Mouse (Mus musculus) liver, adult 2 months (tissue): Measurements from ENCODE around the gene Pax2. TPM values are rescaled to one million over a fixed set of nuclear protein-coding genes. Genes with fewer than 3 reads are reported as not detected.

Experiments used
- DNase-seq: peaks from one replicate; pipeline ENCODE4 v3.0.0-alpha.2; 2011; ENCODE audit warnings: low read depth, low spot score; ENCODE audit errors: extremely low read depth
- H3K27ac ChIP-seq: fragments of 200-500 bp; replicated peaks from 2 replicates; pipeline ENCODE4 v1.5.1; 2012; ENCODE audit warnings: low read depth, mild to moderate bottlenecking, control low read depth, inconsistent platforms, low read length; ENCODE audit not compliant: insufficient read depth
- H3K27me3 ChIP-seq: fragments of 200-500 bp; 2 replicates; pipeline ENCODE4 v1.6.1; 2012; ENCODE audit warnings: mild to moderate bottlenecking, moderate library complexity, low read length, inconsistent platforms; ENCODE audit not compliant: control insufficient read depth, insufficient read depth
- H3K36me3 ChIP-seq: fragments of 200-500 bp; 2 replicates; pipeline ENCODE4 v1.6.1; 2012; ENCODE audit warnings: low read length, inconsistent platforms; ENCODE audit not compliant: control insufficient read depth, insufficient read depth
- H3K4me1 ChIP-seq: fragments of 200-500 bp; 2 replicates; pipeline ENCODE4 v1.6.1; 2011; ENCODE audit warnings: low read length; ENCODE audit not compliant: control insufficient read depth, insufficient read depth
- H3K4me3 ChIP-seq: fragments of 200-500 bp; 2 replicates; pipeline ENCODE4 v1.5.1; 2011; ENCODE audit warnings: low read depth, mild to moderate bottlenecking, control low read depth, low read length, moderate library complexity; ENCODE audit not compliant: insufficient read depth
- H3K79me2 ChIP-seq: fragments of 200-500 bp; 2 replicates; pipeline ENCODE4 v1.6.1; 2012; ENCODE audit warnings: inconsistent platforms, mild to moderate bottlenecking, low read length, moderate library complexity; ENCODE audit not compliant: control insufficient read depth, insufficient read depth
- H3K9ac ChIP-seq: fragments of 200-500 bp; 2 replicates; pipeline ENCODE4 v1.6.1; 2012; ENCODE audit warnings: low read depth, mild to moderate bottlenecking, control low read depth, inconsistent platforms, low read length
- CTCF ChIP-seq: fragments of 200-500 bp; IDR thresholded peaks from 2 replicates; pipeline ENCODE4 v1.5.1; 2011; ENCODE audit warnings: low read depth, low read length, control low read depth
- POLR2A ChIP-seq: fragments of 200-500 bp; IDR thresholded peaks from 2 replicates; pipeline ENCODE4 v1.6.1; 2011; ENCODE audit warnings: low read length, control low read depth; ENCODE audit not compliant: insufficient read depth; ENCODE audit errors: extremely low read depth
- WGBS: fragments of 180-500 bp; shearing (Covaris S2); methylation state at CpG from one replicate; pipeline ENCODE4 v1.1.7; 2018; 5-methylcytosine and 5-hydroxymethylcytosine counted together
- polyA plus RNA-seq: library from polyadenylated mRNA; depleted of rRNA; stranded (reverse); fragments of >200 nt; gene quantifications from 2 replicates; pipeline ENCODE4 v1.2.3, GENCODE M21; 2012
- total RNA-seq: library from RNA; depleted of rRNA; stranded (reverse); fragments of >200 nt; gene quantifications from 2 replicates; pipeline ENCODE4 v1.2.3, GENCODE M21; 2014

The Pax2 gene
- total and polyA plus RNA-seq, 2 experiments, result not detected

GRCm38 (mm10) chr19:44745741-44746140 lies 10.1 kb upstream of the Pax2 start:
- TF ChIP-seq POLR2A, result no peak
- TF ChIP-seq CTCF, result no peak
- 12% methylated on average over 6 of the region's 6 CpGs for WGBS
- no peak for DNase-seq
- H3K9ac ChIP-seq, result no peak overlapping the region
- no peaks in the 10 kb centered on the region for H3K36me3 ChIP-seq
- H3K4me1 ChIP-seq, result peaks cover 6% of the 10 kb centered on the region; the same call in 1 of the 2 replicates
- H3K4me3 ChIP-seq, result no peak overlapping the region
- peaks cover 28% of the 10 kb centered on the region for H3K27me3 ChIP-seq
- no peak overlapping the region for H3K27ac ChIP-seq
- H3K79me2 ChIP-seq, result no peaks in the 10 kb centered on the region

DNA sequence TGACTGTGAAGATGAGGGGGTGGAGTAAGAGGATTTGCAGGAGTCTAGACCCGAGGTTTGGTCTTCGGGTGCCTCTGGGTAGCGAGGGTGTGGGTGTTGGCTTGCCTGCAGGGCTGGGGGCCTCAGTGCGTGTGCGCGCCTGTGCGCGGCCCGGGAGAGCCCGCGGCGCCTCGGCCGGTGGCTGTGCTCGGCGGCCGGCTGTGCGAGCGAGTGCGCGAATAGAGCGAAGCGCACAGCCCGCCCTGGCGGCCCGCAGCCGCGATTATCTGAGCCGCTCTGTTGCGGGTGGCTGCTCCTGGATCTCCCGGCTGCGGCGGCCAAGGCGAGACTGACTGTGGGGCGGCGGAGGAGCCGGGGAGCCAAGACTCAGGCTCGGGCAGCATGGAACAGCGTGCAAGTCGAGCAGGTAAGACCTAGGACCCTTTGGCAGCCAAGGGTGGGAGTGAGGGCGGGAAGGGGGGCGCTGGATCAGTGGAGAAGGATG lies 9.3 kb upstream of the Pax2 start:
- Histone ChIP-seq H3K4me1 (peaks cover 3% of the 10 kb centered on the region; the same call in 1 of the 2 replicates), H3K36me3 (no peaks in the 10 kb centered on the region), H3K27me3 (peaks cover 25% of the 10 kb centered on the region), H3K9ac (no peak overlapping the region), H3K4me3 (no peak overlapping the region), H3K79me2 (no peaks in the 10 kb centered on the region), H3K27ac (no peak overlapping the region)
- TF ChIP-seq POLR2A (no peak), CTCF (no peak)
- 5% methylated on average over 42 of the region's 42 CpGs for WGBS
- DNase-seq, result no peak

DNA sequence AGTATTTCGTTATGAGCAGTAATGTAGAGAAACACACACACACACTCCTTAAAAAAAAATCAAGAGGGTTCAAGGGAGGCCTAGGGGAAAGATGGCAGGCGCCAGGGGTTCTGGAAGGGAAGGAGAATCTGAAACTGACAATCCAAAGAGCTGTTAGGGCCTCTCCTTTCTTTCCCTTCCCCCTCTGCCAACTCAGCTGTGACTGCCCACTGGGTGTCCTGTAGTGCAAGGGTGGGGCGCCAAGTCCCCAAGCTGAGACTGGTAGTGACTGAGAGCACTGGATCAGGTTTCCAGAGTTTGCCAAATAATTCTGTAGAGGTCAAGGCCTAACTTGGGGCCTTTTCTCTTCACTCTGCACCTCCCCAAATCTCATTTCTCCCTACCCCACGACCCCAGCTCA lies 8.4 kb upstream of the Pax2 start:
- DNase-seq, result no peak
- Histone ChIP-seq H3K4me1 (no peaks in the 10 kb centered on the region), H3K27me3 (peaks cover 29% of the 10 kb centered on the region), H3K4me3 (no peak overlapping the region), H3K36me3 (no peaks in the 10 kb centered on the region), H3K79me2 (no peaks in the 10 kb centered on the region), H3K27ac (no peak overlapping the region), H3K9ac (no peak overlapping the region)
- WGBS, result 57% methylated on average over 4 of the region's 4 CpGs
- TF ChIP-seq CTCF (no peak), POLR2A (no peak)

GRCm38 (mm10) chr19:44748271-44748670 lies 7.6 kb upstream of the Pax2 start:
- DNase-seq, result no peak
- Histone ChIP-seq H3K36me3 (no peaks in the 10 kb centered on the region), H3K9ac (no peak overlapping the region), H3K27ac (no peak overlapping the region), H3K4me3 (no peak overlapping the region), H3K4me1 (no peaks in the 10 kb centered on the region), H3K79me2 (no peaks in the 10 kb centered on the region), H3K27me3 (peaks cover 37% of the 10 kb centered on the region)
- no peak for TF ChIP-seq CTCF
- WGBS, result 27% methylated on average over 5 of the region's 5 CpGs

GRCm38 (mm10) chr19:44749061-44749990 lies 6.5 kb upstream of the Pax2 start:
- WGBS, result 19% methylated on average over 18 of the region's 18 CpGs
- no peak overlapping the region for H3K9ac ChIP-seq
- no peaks in the 10 kb centered on the region for H3K36me3 ChIP-seq
- peaks cover 33% of the 10 kb centered on the region for H3K27me3 ChIP-seq
- no peak overlapping the region for H3K4me3 ChIP-seq
- no peak for DNase-seq
- TF ChIP-seq CTCF (no peak), POLR2A (no peak)
- no peaks in the 10 kb centered on the region for H3K4me1 ChIP-seq
- H3K79me2 ChIP-seq, result no peaks in the 10 kb centered on the region
- no peak overlapping the region for H3K27ac ChIP-seq
